8 mouse cellular contexts compared by ENCODE assay signal in the genomic region with DNA sequence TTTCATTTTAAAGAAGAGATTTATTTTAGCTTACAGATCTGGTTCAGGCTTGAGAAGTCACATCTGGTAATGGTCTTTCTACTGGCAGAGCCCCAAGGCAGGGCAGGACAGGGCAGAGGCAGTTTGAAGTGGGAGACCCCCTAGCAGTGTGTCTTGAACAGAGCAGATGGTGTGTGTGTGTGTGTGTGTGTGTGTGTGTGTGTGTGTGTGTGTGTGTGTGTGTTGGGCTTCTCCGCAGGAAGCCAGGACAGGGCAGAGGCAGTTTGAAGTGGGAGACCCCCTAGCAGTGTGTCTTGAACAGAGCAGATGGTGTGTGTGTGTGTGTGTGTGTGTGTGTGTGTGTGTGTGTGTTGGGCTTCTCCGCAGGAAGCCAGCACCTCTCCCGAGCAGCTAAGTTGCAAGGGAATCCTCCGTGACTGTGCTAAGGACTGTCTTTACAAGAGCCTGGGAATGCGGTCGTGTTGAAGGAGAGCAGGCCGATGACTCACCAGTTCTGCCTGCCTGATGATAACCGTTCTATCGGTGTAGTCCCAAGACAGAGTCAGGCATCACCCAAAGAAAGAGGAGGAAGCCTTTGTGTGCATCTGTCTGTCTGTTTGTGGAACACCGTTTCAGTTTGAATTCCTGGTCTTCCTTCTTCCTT. TPM values are rescaled to one million over a fixed set of nuclear protein-coding genes. Genes with fewer than 3 reads are reported as not detected.
DNase-seq lines count a peak whose midpoint lies in the region; ATAC-seq and TF ChIP-seq lines count a peak whose summit lies in the region.
"Not testable (repeated sequence)": the region's sequence is repeated elsewhere in the genome, so short reads cannot be mapped to it uniquely, and the experiment has no call there.

No protein-coding gene starts in this region.

- peaks cover 21 to 37% of the 10 kb centered on the region in 2 experiments for H3K4me1 ChIP-seq in MEL (ENCODE audit: control insufficient read depth in 1 of 2, insufficient read depth in 2 of 2, low read length in 2 of 2)
- not testable (repeated sequence) for H3K4me1 ChIP-seq in embryonic facial prominence, embryonic 15.5 days; intestine, embryonic 14.5 days (replicated peaks; ENCODE audit: control insufficient read depth, insufficient read depth, low read length)
- peaks cover 21% of the 10 kb centered on the region for H3K4me1 ChIP-seq in heart, adult 2 months (ENCODE audit: control insufficient read depth, insufficient read depth, low read length)
- H3K4me1 ChIP-seq in megakaryocyte, embryonic 14.5 days = peaks cover 79% of the 10 kb centered on the region

- H3K9me3 ChIP-seq in MEL (replicated peaks; ENCODE audit: insufficient read depth, low read length); embryonic facial prominence, embryonic 15.5 days (replicated peaks); intestine, embryonic 14.5 days (ENCODE audit: control insufficient read depth, low read length); megakaryocyte, embryonic 14.5 days: not testable (repeated sequence)

- not testable (repeated sequence) for H3K27me3 ChIP-seq in MEL (ENCODE audit: control insufficient read depth in 1 of 2, insufficient read depth in 2 of 2, low read length in 2 of 2); embryonic facial prominence, embryonic 15.5 days; heart, adult 2 months (ENCODE audit: control insufficient read depth, insufficient read depth, low read length); intestine, embryonic 14.5 days (replicated peaks; ENCODE audit: control insufficient read depth, insufficient read depth, low read length); megakaryocyte, embryonic 14.5 days (replicated peaks)

- TF ChIP-seq EP300 in MEL (IDR thresholded peaks at IDR 0.05; ENCODE audit: low read depth in 1 of 2, low read length in 2 of 2) = peak; percentile 90 to 94
- TF ChIP-seq EP300 in heart, adult 2 months (IDR thresholded peaks at IDR 0.05; ENCODE audit: insufficient read depth, low read depth, low read length) = not testable (repeated sequence)

- intact Hi-C loops in heart, adult 2 months (cut with DNase I); left cerebral cortex, postnatal 4 days (cut with DNase I): not testable (repeated sequence)

- not testable (repeated sequence) for TF ChIP-seq RAD21 in MEL (IDR thresholded peaks at IDR 0.05; ENCODE audit: low read depth, low read length)

- TF ChIP-seq CTCF in MEL (IDR thresholded peaks at IDR 0.05 in 2 of 3, conservative IDR thresholded peaks at IDR 0.05 in 1 of 3; ENCODE audit: control insufficient read depth in 1 of 3, insufficient read depth in 1 of 3, low read depth in 2 of 3, low read length in 3 of 3, poor library complexity in 1 of 3, severe bottlenecking in 1 of 3); heart, adult 2 months (IDR thresholded peaks at IDR 0.05): not testable (repeated sequence)

- peak; percentile 58; the same call in 1 of the 2 replicates for ATAC-seq in cerebellum, adult (ENCODE audit: insufficient number of reproducible peaks, low FRiP score, low TSS enrichment)
- peak; percentile 83 for ATAC-seq in embryonic facial prominence, embryonic 15.5 days (ENCODE audit: insufficient number of reproducible peaks, low FRiP score, low TSS enrichment, low read depth)
- ATAC-seq in intestine, embryonic 14.5 days (replicated peaks; ENCODE audit: low FRiP score, low TSS enrichment, low read depth) = peak; percentile 91

- H3K79me2 ChIP-seq in MEL (ENCODE audit: control insufficient read depth, insufficient read depth, low read length, poor library complexity) = not testable (repeated sequence)
- H3K79me2 ChIP-seq in heart, adult 2 months (replicated peaks; ENCODE audit: control insufficient read depth, insufficient read depth, low read length) = peaks cover 24% of the 10 kb centered on the region

- TF ChIP-seq POLR2A in MEL (IDR thresholded peaks at IDR 0.05; ENCODE audit: control insufficient read depth in 1 of 2, insufficient read depth in 1 of 2, low read depth in 1 of 2, low read length in 2 of 2, poor library complexity in 1 of 2) = peak in 1 of 2 experiments; percentile 44; a peak in 1 of 4 replicates
- not testable (repeated sequence) for TF ChIP-seq POLR2A in heart, adult 2 months (IDR thresholded peaks at IDR 0.05; ENCODE audit: insufficient read depth, low read depth, low read length)

- H3K36me3 ChIP-seq in MEL (ENCODE audit: control insufficient read depth in 1 of 2, insufficient read depth in 2 of 2, low read length in 2 of 2) = peaks cover 0 to 38% of the 10 kb centered on the region in 2 experiments; a peak in 2 of 4 replicates
- H3K36me3 ChIP-seq in embryonic facial prominence, embryonic 15.5 days; intestine, embryonic 14.5 days (ENCODE audit: control insufficient read depth, insufficient read depth, low read length): not testable (repeated sequence)
- H3K36me3 ChIP-seq in heart, adult 2 months (ENCODE audit: control insufficient read depth, insufficient read depth, low read length) = peaks cover 17% of the 10 kb centered on the region
- H3K36me3 ChIP-seq in megakaryocyte, embryonic 14.5 days (replicated peaks; ENCODE audit: low read length) = peaks cover 30% of the 10 kb centered on the region

- H3K4me2 ChIP-seq in embryonic facial prominence, embryonic 15.5 days (replicated peaks) = not testable (repeated sequence)
- H3K4me2 ChIP-seq in intestine, embryonic 14.5 days (ENCODE audit: low read length) = peak overlapping the region; percentile 7

- WGBS in embryonic facial prominence, embryonic 15.5 days = 20% methylated on average over 10 of the region's 10 CpGs
- 4% methylated on average over 9 of the region's 10 CpGs for WGBS in heart, adult 2 months
- WGBS in intestine, embryonic 14.5 days = 14% methylated on average over 10 of the region's 10 CpGs

- peak overlapping the region; percentile 85 for H3K27ac ChIP-seq in MEL (ENCODE audit: control insufficient read depth, low read depth, low read length)
- H3K27ac ChIP-seq in embryonic facial prominence, embryonic 15.5 days (replicated peaks) = peak overlapping the region; percentile 63
- H3K27ac ChIP-seq in heart, adult 2 months = peak overlapping the region; percentile 53
- H3K27ac ChIP-seq in intestine, embryonic 14.5 days (ENCODE audit: low read depth) = peak overlapping the region; percentile 73

- peak; percentile 95 for DNase-seq in MEL (ENCODE audit: low read depth, low spot score)
- DNase-seq in heart, adult 2 months = peak; percentile 33 to 41
- DNase-seq in intestine, embryonic 14.5 days (ENCODE audit: low spot score) = peak; percentile 60
- DNase-seq in left cerebral cortex, postnatal 4 days = peak; percentile 55
- DNase-seq in right cerebral cortex, postnatal 36 days (ENCODE audit: low spot score in 2 of 2) = peak; percentile 63 to 64

- peak overlapping the region; percentile 55 for H3K9ac ChIP-seq in MEL (ENCODE audit: control insufficient read depth, low read depth, low read length, poor library complexity, severe bottlenecking)
- H3K9ac ChIP-seq in embryonic facial prominence, embryonic 15.5 days; intestine, embryonic 14.5 days (ENCODE audit: low read length): not testable (repeated sequence)
- H3K9ac ChIP-seq in heart, adult 2 months (ENCODE audit: low read depth, low read length) = peak overlapping the region; percentile 56

- H3K4me3 ChIP-seq in MEL (ENCODE audit: control insufficient read depth in 1 of 2, insufficient read depth in 1 of 2, low read depth in 2 of 2, low read length in 2 of 2) = peak overlapping the region; percentile 51
- not testable (repeated sequence) for H3K4me3 ChIP-seq in embryonic facial prominence, embryonic 15.5 days (replicated peaks); heart, adult 2 months; intestine, embryonic 14.5 days (ENCODE audit: low read depth, low read length)
- H3K4me3 ChIP-seq in megakaryocyte, embryonic 14.5 days (replicated peaks) = peak overlapping the region; percentile 89

RNA-seq across cellular contexts. Expression of a gene that starts 8.3 kb away (rescaled TPM):
- 54.6 and 79.3 TPM in 2 replicates for total RNA-seq in MEL (2012; rRNA removed)
- 100 to 1,000 TPM in 1 of 2 experiments, not detected in 1; 127 TPM for polyA plus RNA-seq in MEL (2012; ENCODE audit: insufficient read depth in 1 of 2, insufficient read length in 2 of 2, low read depth in 1 of 2, low replicate concordance in 2 of 2, missing spikeins in 1 of 2)
- 186 and 190 TPM in 2 replicates for polyA plus RNA-seq in embryonic facial prominence, embryonic 15.5 days (2015; fragmentation: Nextera tagmentation; extraction: Ambion mirVana)
- 100 to 1,000 TPM; 129 TPM for total RNA-seq in heart, adult 2 months (2021)
- polyA plus RNA-seq in heart, adult 2 months (2012; rRNA removed) = 116 and 147 TPM in 2 replicates
- polyA plus RNA-seq in intestine, embryonic 14.5 days (2014; fragmentation: Nextera tagmentation; extraction: Ambion mirVana) = 183 and 184 TPM in 2 replicates
- total RNA-seq in left cerebral cortex, postnatal 4 days (2021) = 100 to 1,000 TPM; 307 to 320 TPM
- polyA plus RNA-seq in megakaryocyte, embryonic 14.5 days (2012; ENCODE audit: insufficient read depth, low replicate concordance) = 255 and 447 TPM in 2 replicates

RNA-seq across cellular contexts. Expression of a gene that starts 55.2 kb away (rescaled TPM):
- 106 and 136 TPM in 2 replicates for total RNA-seq in MEL (2012; rRNA removed)
- polyA plus RNA-seq in MEL (2012; ENCODE audit: insufficient read depth in 1 of 2, insufficient read length in 2 of 2, low read depth in 1 of 2, low replicate concordance in 2 of 2, missing spikeins in 1 of 2) = 100 to 1,000 TPM in 1 of 2 experiments, not detected in 1; 296 TPM
- polyA plus RNA-seq in embryonic facial prominence, embryonic 15.5 days (2015; fragmentation: Nextera tagmentation; extraction: Ambion mirVana) = 126 and 148 TPM in 2 replicates
- total RNA-seq in heart, adult 2 months (2021) = 1 to 10 TPM; 9.8 to 9.9 TPM
- polyA plus RNA-seq in heart, adult 2 months (2012; rRNA removed) = 36.1 and 43.3 TPM in 2 replicates
- 121 and 128 TPM in 2 replicates for polyA plus RNA-seq in intestine, embryonic 14.5 days (2014; fragmentation: Nextera tagmentation; extraction: Ambion mirVana)
- 10 to 100 TPM; 68.9 to 81.6 TPM for total RNA-seq in left cerebral cortex, postnatal 4 days (2021)
- polyA plus RNA-seq in megakaryocyte, embryonic 14.5 days (2012; ENCODE audit: insufficient read depth, low replicate concordance) = 199 and 972 TPM in 2 replicates

RNA-seq across cellular contexts. Expression of a gene that starts 56.2 kb away (rescaled TPM):
- total RNA-seq in MEL (2012; rRNA removed) = 7.1 and 7.9 TPM in 2 replicates
- polyA plus RNA-seq in MEL (2012; ENCODE audit: insufficient read depth in 1 of 2, insufficient read length in 2 of 2, low read depth in 1 of 2, low replicate concordance in 2 of 2, missing spikeins in 1 of 2) = 10 to 100 TPM in 1 of 2 experiments, not detected in 1; 12.0 TPM
- polyA plus RNA-seq in embryonic facial prominence, embryonic 15.5 days (2015; fragmentation: Nextera tagmentation; extraction: Ambion mirVana) = 8.2 and 8.3 TPM in 2 replicates
- total RNA-seq in heart, adult 2 months (2021) = 1 to 10 TPM; 2.7 to 3.1 TPM
- polyA plus RNA-seq in heart, adult 2 months (2012; rRNA removed) = 3.7 and 4.4 TPM in 2 replicates
- 5.7 and 7.7 TPM in 2 replicates for polyA plus RNA-seq in intestine, embryonic 14.5 days (2014; fragmentation: Nextera tagmentation; extraction: Ambion mirVana)
- total RNA-seq in left cerebral cortex, postnatal 4 days (2021) = 10 to 100 TPM; 28.9 to 29.7 TPM
- 8.6 and 17.1 TPM in 2 replicates for polyA plus RNA-seq in megakaryocyte, embryonic 14.5 days (2012; ENCODE audit: insufficient read depth, low replicate concordance)

Comparison
In these comparisons a context has a peak if more than half of its experiments do, and no peak if none do; other contexts are left out.
1. DNase-seq: peak in every context shown above with its lines; median percentile 95 in MEL; 64 in right cerebral cortex, postnatal 36 days; 60 in intestine, embryonic 14.5 days; 55 in left cerebral cortex, postnatal 4 days; 37 in heart, adult 2 months.